Mouse (Mus musculus) forebrain, embryonic 10.5 days (tissue): ENCODE data around the gene Dab2ip. TPM values are rescaled to one million over a fixed set of nuclear protein-coding genes. Genes with fewer than 3 reads are reported as not detected.
A peak's percentile ranks its signal among the peaks of the same experiment; 100 is the strongest.

ENCODE experiments used
- DNase-seq: peaks from one replicate; pipeline ENCODE4 v3.0.0-alpha.2; 2017; ENCODE audit warnings: low spot score; ENCODE audit errors: extremely low spot score
- H3K27ac ChIP-seq: fragments of 300-500 bp; sonication (generic); 2 replicates; pipeline ENCODE4 v1.5.1; 2016; ENCODE audit warnings: mild to moderate bottlenecking
- H3K27me3 ChIP-seq: fragments of 300-500 bp; sonication (generic); 2 replicates; pipeline ENCODE4 v1.6.1; 2016; ENCODE audit warnings: mild to moderate bottlenecking; ENCODE audit not compliant: poor library complexity, severe bottlenecking
- H3K36me3 ChIP-seq: fragments of 300-500 bp; sonication (generic); replicated peaks from 2 replicates; pipeline ENCODE4 v1.6.1; 2016; ENCODE audit warnings: mild to moderate bottlenecking, moderate library complexity
- H3K4me1 ChIP-seq: fragments of 300-500 bp; sonication (generic); 2 replicates; pipeline ENCODE4 v1.6.1; 2016
- H3K4me3 ChIP-seq: fragments of 300-500 bp; sonication (generic); 2 replicates; pipeline ENCODE4 v1.5.1; 2016; ENCODE audit warnings: mild to moderate bottlenecking, moderate library complexity
- H3K9me3 ChIP-seq: fragments of 300-500 bp; sonication (generic); 2 replicates; pipeline ENCODE4 v1.6.1; 2016; ENCODE audit warnings: mild to moderate bottlenecking, moderate library complexity
- WGBS: fragments of 180-500 bp; shearing (Covaris S2); methylation state at CpG from one replicate; pipeline ENCODE4 v1.1.7; 2016; 5-methylcytosine and 5-hydroxymethylcytosine counted together
- polyA plus RNA-seq: library from polyadenylated mRNA; unstranded; fragments of >200 nt; fragmentation: Nextera tagmentation; extraction: Ambion mirVana; gene quantifications from 2 replicates; pipeline ENCODE4 v1.2.1, GENCODE M21; 2016

Gene Dab2ip
- polyA plus RNA-seq, 1 experiment from 2014 or later: 22.0 TPM

DNA sequence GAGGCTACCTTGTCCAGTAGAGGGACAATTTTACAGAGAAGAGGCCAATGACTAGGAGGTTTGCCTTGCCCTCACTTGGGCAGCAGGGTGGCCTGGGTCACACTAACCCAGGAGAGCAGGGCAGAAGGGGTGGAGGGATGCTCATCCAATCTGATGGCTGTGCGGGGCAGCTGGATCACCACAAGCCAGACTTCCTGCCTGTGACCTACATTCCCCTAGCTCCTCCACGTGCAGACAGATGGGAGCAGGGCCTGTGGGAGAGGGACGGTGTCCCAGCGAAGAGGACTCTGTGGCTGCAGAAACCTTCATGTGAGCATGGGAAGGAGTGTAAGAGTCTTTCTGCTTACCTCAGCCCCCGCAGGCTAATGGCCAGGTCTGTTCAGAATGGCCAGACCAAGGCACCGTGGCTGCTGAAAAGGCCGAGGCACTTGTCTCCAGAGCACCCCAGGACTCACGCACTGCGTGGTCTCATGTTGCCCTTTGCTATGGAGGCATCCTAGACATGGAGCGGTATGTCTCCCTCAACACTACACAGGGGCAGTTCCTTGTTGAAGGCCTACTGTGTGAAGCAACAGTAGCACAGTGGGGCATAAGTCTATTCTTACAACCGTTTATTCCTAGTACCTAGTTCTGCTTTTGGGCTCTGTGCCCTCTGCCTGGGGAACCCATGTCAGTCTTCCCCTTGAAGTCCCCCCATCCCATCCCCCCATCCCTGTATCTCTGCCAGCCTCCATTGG lies 9.1 kb downstream of the Dab2ip start:
- H3K9me3 ChIP-seq: peaks cover 6% of the 10 kb centered on the region; the same call in 1 of the 2 replicates
- no peaks in the 10 kb centered on the region for H3K36me3 ChIP-seq
- 0 out of 2 replicates have a peak, but pooled peaks cover 10% of the 10 kb centered on the region for H3K27me3 ChIP-seq
- WGBS: 88% methylated on average over 11 of the region's 11 CpGs
- no peak for DNase-seq
- H3K4me3 ChIP-seq: no peak overlapping the region
- no peak overlapping the region for H3K27ac ChIP-seq
- H3K4me1 ChIP-seq: peaks cover 3% of the 10 kb centered on the region; the same call in 1 of the 2 replicates

DNA sequence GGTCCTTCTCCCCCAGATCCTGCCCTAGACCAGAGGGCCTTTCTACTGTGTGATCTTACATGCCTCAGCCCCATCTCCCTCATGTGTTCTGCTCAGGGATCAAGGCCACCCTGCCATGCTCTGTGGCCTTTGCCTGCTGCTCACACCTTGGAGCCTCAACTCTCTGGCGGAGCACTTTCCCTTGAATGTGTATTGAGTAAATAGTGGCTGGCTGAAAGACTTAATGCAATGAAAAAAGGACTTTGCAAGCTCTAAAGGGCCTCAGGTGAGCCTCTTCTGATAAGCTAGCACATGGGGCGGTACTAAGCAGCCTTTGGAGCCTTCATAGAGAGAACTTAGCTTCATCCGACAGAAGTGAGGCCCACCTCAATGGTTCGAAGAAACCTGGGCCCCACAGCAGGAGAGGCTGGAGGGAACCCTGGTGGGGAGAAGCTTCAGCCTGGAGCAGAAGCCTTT lies 9.7 kb downstream of the Dab2ip start:
- H3K27me3 ChIP-seq: 0 out of 2 replicates have a peak, but pooled peaks cover 10% of the 10 kb centered on the region
- H3K4me1 ChIP-seq: peaks cover 3% of the 10 kb centered on the region; the same call in 1 of the 2 replicates
- WGBS: 91% methylated on average over 4 of the region's 4 CpGs
- no peak for DNase-seq
- no peak overlapping the region for H3K27ac ChIP-seq
- no peaks in the 10 kb centered on the region for H3K36me3 ChIP-seq
- peaks cover 6% of the 10 kb centered on the region; the same call in 1 of the 2 replicates for H3K9me3 ChIP-seq
- H3K4me3 ChIP-seq: no peak overlapping the region

DNA sequence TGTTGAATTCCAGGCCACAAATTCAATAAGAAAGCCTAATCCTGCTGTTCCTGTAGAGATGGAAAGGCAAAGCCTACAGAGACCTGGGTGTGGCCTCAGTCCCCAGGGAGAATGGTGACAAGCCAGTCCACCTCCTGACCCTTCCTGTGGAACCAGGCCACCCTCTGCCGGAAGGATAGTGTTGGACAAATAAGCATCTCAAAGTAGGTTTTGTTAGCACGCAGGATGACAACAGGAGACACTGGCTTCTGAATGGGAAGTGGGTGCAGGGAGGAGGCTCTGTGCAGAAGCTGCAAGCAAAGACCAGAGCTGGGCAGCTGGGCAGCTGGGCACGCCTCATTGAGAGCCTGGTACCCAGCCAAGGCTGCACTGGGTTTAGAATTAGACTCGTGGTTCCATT lies 12.7 kb downstream of the Dab2ip start:
- H3K4me3 ChIP-seq: no peak overlapping the region
- H3K36me3 ChIP-seq: no peaks in the 10 kb centered on the region
- no peak overlapping the region for H3K27ac ChIP-seq
- WGBS: 67% methylated on average over 4 of the region's 4 CpGs
- H3K27me3 ChIP-seq: 0 out of 2 replicates have a peak, but pooled peaks cover 8% of the 10 kb centered on the region
- H3K4me1 ChIP-seq: peaks cover 3% of the 10 kb centered on the region; the same call in 1 of the 2 replicates
- H3K9me3 ChIP-seq: peaks cover 6% of the 10 kb centered on the region; the same call in 1 of the 2 replicates
- DNase-seq: no peak

DNA sequence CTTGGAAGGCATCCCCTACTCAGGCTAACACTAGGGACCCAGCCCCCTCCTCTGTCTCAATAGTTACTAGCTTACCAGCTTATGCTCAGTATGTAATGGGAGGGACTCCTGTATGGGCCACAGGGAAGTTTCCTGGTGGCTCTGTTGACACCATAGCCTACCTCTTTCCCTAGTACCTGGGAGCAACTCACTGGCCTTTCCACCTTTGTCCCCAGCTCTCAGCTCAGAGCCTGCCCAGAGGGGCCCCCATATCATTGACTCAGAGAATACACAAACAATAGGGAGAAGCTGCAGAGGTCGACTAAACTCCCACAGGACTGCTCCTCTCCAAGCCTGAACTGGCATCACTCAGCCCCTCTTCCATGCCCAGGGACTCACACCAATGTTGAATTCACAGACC lies 16.6 kb downstream of the Dab2ip start:
- H3K4me3 ChIP-seq: no peak overlapping the region
- no peaks in the 10 kb centered on the region for H3K36me3 ChIP-seq
- H3K27me3 ChIP-seq: peaks cover 39% of the 10 kb centered on the region
- H3K27ac ChIP-seq: no peak overlapping the region
- peaks cover 3% of the 10 kb centered on the region; the same call in 1 of the 2 replicates for H3K4me1 ChIP-seq
- WGBS: 63% methylated on average over 1 of the region's 1 CpGs
- DNase-seq: no peak
- H3K9me3 ChIP-seq: peaks cover 5% of the 10 kb centered on the region; the same call in 1 of the 2 replicates

DNA sequence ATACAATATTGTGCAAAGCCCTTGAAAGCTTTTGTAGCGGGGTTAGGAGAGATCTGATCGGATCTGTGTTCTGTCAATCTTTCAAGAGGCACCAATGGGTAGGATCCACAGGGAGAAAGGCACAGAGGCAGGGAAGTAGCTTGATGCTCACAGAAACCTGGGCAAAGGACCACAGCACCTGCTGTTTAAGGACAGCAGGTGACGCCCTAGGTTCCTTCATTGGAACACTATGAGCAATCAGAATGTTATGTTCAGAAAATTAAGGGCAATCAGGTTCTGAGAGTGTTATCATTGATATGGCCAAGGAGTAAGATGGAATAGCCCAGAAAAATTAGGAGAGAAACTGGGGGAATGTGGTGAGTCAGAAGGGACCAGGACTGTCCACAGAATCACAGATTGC lies 18.6 kb downstream of the Dab2ip start:
- no peak for DNase-seq
- Histone ChIP-seq H3K4me1 (peaks cover 6% of the 10 kb centered on the region), H3K27ac (no peak overlapping the region), H3K36me3 (no peaks in the 10 kb centered on the region), H3K9me3 (no peaks in the 10 kb centered on the region), H3K27me3 (peaks cover 60% of the 10 kb centered on the region), H3K4me3 (no peak overlapping the region)
- 90% methylated on average over 3 of the region's 3 CpGs for WGBS

DNA sequence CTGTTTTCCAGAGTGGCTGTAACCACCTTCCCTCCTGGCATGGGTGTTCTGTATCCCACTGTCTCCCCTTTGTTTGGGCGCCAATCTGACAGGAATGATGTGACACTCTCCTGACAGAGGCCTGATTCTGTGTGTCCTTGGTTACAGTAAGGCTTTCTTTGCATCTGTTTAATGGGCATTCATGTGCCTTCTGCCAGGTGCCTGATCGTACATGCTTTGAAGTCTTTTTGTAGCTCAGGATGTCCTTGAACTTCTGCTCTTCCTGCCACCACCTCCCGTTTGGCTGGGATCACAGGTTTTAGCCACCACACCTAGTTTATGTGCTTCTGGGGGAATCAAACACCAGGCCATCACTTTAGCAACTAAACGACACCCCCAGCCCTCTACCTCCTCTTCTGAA lies 22.0 kb downstream of the Dab2ip start:
- Histone ChIP-seq H3K9me3 (no peaks in the 10 kb centered on the region), H3K27ac (no peak overlapping the region), H3K36me3 (no peaks in the 10 kb centered on the region), H3K4me1 (peaks cover 28% of the 10 kb centered on the region), H3K4me3 (no peak overlapping the region), H3K27me3 (peaks cover 89% of the 10 kb centered on the region)
- no peak for DNase-seq
- WGBS: 63% methylated on average over 4 of the region's 4 CpGs

DNA sequence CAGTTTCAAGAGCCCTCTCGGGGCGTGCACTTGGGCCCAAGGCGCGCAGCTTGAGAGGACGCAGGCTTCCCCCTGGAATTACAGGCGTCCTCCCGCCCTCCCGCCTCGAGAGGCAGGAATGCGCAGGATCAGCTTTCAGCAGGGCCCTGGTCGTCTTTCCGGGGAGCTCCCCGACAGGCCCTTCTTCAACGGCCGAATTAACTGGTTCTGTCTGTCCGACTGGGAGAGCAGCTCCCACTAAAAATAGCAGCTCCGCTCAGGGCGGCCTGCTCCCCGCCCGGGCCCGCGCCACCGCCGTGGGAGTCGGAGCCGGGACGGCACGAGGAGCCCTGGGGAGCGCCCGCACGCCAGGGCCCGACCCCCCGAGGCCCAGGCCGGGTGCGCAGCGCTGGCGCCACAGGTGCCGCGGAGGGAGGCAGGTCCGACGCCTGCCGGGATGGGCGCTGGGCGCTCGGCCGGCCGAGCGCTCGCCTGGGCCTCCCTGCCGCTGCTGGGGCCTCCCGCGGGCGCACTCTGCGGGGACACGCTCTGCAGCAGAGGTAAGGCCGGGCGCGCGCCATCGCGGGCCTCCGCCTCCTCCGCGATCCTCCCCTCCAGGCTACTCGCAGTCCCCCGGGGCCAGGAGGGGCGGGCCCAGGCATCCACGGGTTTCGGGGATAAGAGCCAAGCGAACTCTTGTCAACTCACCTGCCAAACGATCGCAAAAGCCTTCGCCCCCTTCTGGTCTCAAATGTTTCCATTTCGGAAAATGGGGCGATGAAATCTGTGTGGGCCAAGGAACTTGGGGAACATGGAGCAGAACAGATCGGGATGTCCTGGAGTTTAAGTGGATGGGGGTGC lies 23.7 kb downstream of the Dab2ip start:
- Histone ChIP-seq H3K36me3 (no peaks in the 10 kb centered on the region), H3K4me3 (peak overlapping the region; percentile 66), H3K27me3 (peaks cover 100% of the 10 kb centered on the region), H3K27ac (peak overlapping the region; percentile 79), H3K9me3 (no peaks in the 10 kb centered on the region), H3K4me1 (peaks cover 31% of the 10 kb centered on the region)
- WGBS: under 1% methylated on average over 73 of the region's 76 CpGs
- DNase-seq: peak; percentile 56

DNA sequence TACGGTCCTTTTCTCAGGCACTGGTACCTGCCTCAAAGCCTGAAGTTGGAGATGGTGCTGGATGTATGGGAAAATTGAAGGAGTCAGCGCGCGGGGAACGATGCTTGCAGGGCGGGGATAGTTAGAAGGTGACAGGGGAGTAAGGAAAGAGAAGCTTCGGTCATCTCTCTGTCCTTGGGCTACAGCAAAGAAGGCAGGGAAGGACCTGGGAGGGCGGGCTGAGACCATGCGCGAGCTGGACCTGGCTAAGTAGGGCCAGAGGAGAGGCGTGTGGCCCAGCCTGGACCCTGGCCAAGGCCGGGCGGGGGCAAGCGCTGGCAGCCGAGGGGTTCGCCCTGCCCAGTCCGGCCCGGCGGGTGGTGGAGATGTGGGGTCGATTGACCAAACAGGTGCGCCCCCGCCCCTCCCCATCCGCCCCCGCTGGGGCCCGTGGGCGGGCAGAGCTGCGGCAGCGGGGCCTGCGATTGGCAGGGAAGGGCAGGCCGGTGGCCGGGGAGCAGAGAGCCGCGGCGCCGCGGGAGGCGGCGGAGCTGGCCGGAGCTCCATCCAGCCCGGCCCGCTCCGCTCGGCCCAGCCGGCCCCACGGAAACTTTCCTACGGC lies 24.4 kb downstream of the Dab2ip start:
- peak; percentile 54 for DNase-seq
- H3K27ac ChIP-seq: peak overlapping the region; percentile 79
- WGBS: under 1% methylated on average over 45 of the region's 46 CpGs

DNA sequence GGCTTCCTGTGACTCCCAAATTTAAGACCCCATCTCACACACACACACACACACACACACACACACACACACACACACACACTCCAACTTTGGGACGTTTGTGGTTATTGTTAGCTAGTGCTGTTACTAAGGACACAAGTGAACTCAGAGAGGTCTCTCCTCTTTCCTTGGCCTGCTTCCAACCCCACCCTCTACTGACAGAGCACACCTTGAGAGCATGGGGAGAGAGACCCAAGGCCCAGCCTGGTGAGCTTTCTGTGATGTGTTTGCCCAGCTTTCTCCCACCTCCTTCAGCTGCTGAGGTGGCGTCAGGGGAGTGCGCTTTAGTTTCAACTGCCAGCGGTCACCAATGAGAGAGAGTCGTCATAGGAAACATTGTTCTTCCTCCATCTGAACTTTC lies 25.3 kb downstream of the Dab2ip start:
- peaks cover 100% of the 10 kb centered on the region for H3K27me3 ChIP-seq
- no peaks in the 10 kb centered on the region for H3K9me3 ChIP-seq
- DNase-seq: no peak
- H3K27ac ChIP-seq: no peak overlapping the region
- H3K36me3 ChIP-seq: no peaks in the 10 kb centered on the region
- H3K4me3 ChIP-seq: peak overlapping the region; percentile 66; the same call in 1 of the 2 replicates
- 51% methylated on average over 5 of the region's 5 CpGs for WGBS
- H3K4me1 ChIP-seq: peaks cover 48% of the 10 kb centered on the region

More for the DNA sequence above, 24.4 kb downstream of the Dab2ip start:
- peak overlapping the region; percentile 66 for H3K4me3 ChIP-seq
- H3K36me3 ChIP-seq: no peaks in the 10 kb centered on the region
- H3K27me3 ChIP-seq: peaks cover 100% of the 10 kb centered on the region
- H3K4me1 ChIP-seq: peaks cover 38% of the 10 kb centered on the region
- no peaks in the 10 kb centered on the region for H3K9me3 ChIP-seq

DNA sequence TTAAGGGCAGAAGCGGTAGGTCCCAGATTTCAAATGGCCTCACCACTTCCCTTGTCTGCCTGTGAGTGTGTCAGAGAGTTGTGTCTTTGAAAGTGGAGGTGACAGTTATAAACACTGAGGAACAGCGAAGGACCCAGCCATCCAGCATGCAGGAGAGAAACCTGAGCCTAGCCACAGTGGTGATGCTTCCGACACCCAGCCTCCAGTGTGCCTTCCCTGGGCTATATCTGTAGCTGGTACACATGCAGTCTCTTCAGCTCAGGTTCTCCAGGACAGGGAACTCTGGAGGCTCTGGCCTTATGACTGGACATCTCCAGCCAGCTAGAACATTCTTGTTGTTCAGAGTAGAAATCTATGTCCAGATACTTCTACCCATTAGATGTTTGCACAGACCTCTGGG lies 25.9 kb downstream of the Dab2ip start:
- Histone ChIP-seq H3K36me3 (no peaks in the 10 kb centered on the region), H3K27ac (no peak overlapping the region), H3K27me3 (peaks cover 100% of the 10 kb centered on the region), H3K4me1 (peaks cover 54% of the 10 kb centered on the region), H3K4me3 (no peak overlapping the region), H3K9me3 (no peaks in the 10 kb centered on the region)
- DNase-seq: no peak
- WGBS: 88% methylated on average over 3 of the region's 3 CpGs

DNA sequence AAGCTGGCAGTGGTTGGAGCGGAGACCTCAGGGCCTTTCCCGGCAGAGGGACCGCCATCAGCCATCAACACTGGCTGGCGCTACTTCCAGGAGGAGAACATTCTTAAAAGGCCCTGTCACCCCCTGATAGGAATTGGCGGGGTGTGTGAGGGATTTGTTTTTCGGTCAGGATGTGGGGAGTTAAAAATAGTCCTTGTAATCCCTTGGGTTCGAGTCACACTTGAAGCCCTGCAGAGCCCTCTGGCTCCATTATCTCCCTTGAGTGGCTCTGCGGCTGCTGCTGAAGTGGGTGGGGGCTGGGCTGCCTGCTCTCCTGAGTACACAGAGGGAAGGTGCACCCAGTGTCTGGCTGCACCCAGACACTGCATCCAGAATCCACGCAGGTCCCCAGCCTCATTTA lies 30.3 kb downstream of the Dab2ip start:
- Histone ChIP-seq H3K36me3 (no peaks in the 10 kb centered on the region), H3K27me3 (peaks cover 82% of the 10 kb centered on the region), H3K9me3 (no peaks in the 10 kb centered on the region), H3K4me3 (no peak overlapping the region), H3K27ac (no peak overlapping the region), H3K4me1 (peaks cover 57% of the 10 kb centered on the region)
- 33% methylated on average over 9 of the region's 9 CpGs for WGBS
- no peak for DNase-seq

DNA sequence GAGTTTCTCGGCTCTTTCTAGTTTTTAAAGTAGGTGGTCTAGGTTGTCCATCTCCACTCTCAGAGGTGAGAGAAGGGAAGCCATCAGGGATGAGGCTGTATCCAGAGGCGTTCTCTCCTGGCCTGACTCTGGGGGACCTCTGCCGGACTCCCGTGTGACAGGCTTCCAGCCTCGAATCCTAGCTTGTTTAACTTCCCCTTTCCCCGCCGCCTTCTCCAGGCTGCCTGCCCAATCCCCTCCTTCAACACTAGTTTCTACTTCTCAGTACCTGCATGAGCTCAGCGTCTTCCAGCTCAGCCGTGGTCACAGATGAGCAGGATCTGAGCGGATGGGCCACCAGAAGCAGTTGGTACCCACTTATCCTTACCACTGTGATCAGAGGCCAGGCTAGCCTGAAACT lies 31.3 kb downstream of the Dab2ip start:
- WGBS: 65% methylated on average over 10 of the region's 10 CpGs
- H3K36me3 ChIP-seq: no peaks in the 10 kb centered on the region
- no peak overlapping the region for H3K27ac ChIP-seq
- no peaks in the 10 kb centered on the region for H3K9me3 ChIP-seq
- peaks cover 56% of the 10 kb centered on the region for H3K4me1 ChIP-seq
- H3K27me3 ChIP-seq: peaks cover 72% of the 10 kb centered on the region
- H3K4me3 ChIP-seq: no peak overlapping the region
- DNase-seq: no peak
